Mouse (Mus musculus) mouse embryonic stem cell (cell line): ENCODE results near the gene Ddx54.

Experiments
- in situ Hi-C, 2 experiments: fragments of 300-500 bp; cut with MboI; formaldehyde crosslinking; loops; 1 replicate in 1 of 2; 3 replicates in 1 of 2; pipeline ENCODE4 v1.14.3; 2019 to 2020; ENCODE audit warnings: low sequenced_read_pairs in 2 of 2, low pct_unique_long_range_greater_than_20kb in 1 of 2, mixed read lengths in 1 of 2; ENCODE audit not compliant: unreplicated experiment in 1 of 2

Gene Ddx54

DNA sequence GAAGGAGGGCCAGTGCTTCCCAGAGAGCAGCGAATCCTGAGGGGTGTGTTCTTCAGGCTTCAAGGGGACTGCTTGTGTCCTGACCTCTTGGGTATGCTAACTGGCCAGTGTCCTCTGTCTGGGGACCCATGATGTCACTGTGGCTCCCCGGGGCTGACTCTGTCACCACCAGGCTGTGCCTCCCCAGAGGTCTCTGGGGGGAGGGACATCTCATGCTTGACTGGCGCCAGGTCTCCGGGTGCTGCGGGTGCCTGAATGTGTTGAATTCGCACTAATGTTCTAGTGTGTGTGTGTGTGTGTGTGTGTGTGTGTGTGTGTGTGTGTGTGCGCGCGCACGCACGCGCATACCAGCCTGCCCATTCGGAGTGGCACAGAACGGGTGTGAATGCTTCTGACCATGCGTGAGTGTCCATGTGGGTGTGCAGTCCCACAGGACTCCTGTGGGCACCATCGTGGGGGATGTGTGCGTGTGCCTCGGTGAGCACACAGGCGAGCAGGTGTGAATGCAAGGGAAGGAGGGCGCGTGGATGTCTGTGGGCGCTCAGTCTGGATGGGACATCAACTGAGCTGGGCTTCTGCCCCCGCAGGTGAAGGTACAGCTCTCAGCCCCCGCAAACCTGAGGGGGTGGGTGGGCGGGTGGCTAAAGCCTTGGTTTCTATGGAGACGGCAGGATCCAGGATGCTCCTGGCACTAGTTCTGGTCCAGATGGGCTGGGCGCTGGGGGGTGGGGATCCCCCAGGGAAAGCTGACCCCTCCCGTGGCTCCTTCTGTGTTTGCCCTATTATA lies 40.6 kb downstream of the Ddx54 start:
- in situ Hi-C loops, result no loop called here

DNA sequence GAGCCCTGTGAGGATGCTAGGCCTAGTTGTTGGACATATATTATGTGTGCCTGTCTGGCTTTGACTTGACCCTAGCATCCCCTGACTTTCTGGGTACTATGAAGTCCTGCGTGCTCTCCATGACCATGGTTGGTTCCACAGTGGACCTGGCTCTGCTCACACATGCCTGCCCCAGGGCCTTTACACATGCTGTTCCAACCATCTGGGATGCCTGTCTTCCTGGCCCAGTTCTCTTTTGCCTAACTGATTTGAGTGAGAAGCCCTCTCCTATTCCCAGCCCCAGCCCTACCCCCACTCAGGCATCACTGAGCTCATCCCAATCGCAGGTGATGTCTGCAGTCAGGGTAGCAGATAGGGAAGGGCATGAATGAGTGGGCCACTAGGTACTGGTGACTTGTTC lies 41.3 kb downstream of the Ddx54 start:
- in situ Hi-C loops, result no loop called here

DNA sequence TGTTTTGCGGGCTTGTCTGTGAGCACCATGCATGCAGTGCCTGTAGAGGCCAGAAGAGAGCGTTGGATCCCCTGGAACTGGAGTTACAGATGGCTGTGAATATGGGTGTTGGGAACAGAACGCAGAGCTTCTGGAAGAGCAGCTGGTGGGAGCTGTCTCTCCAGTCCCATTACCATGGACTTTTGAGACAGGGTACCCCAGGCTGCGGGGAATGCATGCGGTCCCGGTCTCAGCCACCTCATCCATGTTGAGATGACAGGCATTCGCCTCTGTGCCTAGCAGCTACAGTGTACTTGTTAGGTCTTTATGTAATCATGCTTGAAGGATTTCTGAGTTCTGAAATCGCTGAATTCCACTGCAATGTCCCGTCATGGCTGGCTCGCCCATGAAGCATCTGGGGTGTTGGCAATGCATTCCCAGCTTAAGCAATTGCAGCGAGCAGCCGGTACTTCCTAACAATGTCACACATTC lies 43.8 kb downstream of the Ddx54 start:
- in situ Hi-C loops, result no loop called here

DNA sequence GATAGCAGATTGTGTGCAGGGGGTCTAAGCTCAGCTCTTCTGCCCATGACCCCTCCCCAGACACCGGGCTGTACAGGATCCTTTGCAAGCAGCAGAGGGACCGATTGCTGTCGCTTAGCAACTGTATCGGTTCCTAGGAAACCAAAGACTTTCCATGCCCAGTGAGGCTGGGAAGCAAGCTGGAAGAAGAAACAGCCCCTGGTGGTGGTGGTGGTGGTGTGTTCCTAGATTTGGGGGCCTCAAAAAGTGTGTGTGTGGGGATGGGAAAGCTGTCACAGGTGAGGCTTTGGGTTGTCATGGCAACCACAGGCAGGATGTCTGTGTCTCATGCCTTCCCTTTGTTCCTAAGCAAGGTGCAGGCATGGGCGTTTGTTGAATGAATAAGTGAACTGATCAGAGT lies 48.3 kb downstream of the Ddx54 start:
- in situ Hi-C loops, result no loop called here

DNA sequence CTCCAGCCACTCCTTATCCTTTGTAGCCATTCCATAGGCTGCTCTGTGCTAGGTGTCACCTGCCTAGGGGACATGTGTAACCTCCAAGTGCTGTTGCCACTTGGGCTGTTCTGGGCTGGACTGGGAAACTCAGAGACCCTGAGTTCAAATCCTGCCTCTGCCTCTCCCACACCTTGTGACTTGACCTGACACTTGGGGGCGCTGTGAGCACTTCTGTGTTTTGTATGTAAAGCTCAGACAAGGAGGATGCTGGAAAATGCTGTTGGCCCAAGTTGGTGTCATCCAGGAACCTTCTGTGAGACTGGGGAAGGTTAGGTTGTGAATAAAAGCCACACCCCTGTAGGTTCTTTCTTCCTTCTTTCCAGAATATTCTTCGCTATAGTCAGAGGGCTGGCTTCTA lies 52.3 kb downstream of the Ddx54 start:
- in situ Hi-C loops, result no loop called here

DNA sequence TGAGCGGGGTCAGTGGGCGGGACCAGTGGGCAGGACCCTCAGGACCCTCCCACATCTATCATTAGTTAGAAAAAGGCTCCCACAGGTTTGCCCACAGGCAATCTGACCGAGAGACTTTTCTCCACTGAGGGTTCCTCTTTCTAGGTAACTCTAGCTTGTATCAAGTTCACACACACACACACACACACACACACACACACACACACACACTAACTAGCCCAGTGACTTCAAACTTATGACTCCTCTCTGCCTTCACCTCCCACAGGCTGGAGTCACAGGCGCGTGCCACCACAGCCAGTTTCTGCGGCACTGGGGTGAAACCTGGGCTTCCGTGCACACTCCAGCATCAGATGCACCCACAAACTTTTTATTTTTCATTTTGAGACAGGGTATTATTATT lies 56.2 kb downstream of the Ddx54 start:
- in situ Hi-C loops, result no loop called here

DNA sequence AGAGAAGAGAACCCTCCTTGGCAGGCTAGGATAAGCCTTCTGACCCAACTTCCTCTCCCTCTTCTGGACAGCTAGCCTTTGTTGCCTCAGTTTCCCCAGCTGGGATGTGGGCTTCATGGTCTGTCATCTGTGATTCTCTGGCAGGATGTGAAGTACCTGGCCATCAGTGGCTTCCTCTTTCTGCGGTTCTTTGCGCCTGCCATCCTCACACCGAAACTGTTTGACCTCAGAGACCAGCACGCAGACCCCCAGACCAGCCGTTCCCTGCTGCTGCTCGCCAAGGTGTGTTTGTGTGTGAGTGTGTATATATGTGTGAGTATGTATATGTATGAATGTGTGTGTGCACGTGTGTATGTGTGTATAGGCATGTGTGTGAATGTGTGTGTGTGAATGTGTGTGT lies 57.6 kb downstream of the Ddx54 start:
- in situ Hi-C loops, result no loop called here

DNA sequence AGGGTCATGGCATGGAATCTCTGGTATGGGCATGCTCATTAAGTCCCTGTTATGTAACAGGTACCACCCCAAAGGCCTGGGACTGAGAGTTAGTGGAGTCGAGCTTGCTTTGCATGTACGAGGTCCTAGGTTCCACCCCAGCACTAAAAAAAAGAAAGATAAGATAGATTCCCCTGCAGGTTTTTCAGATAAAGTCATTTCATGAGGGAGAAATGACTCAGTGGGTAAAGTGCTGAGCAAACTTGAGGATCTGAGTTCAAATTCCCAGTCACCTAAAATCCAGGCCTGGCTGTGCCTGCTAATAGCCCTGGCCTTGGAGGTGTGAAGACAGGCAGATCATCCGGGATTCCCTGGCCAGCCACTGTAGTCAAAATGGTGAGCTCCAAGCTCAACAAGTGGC lies 59.3 kb downstream of the Ddx54 start:
- in situ Hi-C loops, result no loop called here

DNA sequence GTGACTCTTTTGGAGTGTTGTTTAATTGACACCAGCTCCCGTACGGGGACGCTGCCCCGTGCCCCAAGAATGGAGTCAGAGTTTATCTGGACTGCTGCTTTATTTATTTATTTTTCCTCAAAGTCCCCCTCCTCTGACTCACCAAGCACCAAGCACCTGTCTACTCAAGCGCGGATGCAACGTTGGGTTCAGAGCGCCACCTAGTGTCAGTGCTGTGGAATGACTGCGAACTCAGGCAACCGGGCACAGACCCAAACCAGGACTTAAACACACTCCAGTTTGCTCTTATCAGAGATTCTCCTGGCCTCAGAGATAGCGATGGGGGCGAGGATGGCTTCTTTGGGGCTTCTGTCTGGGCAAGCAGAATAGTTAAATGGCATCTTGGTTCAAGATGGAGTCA lies 61.1 kb downstream of the Ddx54 start:
- in situ Hi-C loops, result no loop called here

DNA sequence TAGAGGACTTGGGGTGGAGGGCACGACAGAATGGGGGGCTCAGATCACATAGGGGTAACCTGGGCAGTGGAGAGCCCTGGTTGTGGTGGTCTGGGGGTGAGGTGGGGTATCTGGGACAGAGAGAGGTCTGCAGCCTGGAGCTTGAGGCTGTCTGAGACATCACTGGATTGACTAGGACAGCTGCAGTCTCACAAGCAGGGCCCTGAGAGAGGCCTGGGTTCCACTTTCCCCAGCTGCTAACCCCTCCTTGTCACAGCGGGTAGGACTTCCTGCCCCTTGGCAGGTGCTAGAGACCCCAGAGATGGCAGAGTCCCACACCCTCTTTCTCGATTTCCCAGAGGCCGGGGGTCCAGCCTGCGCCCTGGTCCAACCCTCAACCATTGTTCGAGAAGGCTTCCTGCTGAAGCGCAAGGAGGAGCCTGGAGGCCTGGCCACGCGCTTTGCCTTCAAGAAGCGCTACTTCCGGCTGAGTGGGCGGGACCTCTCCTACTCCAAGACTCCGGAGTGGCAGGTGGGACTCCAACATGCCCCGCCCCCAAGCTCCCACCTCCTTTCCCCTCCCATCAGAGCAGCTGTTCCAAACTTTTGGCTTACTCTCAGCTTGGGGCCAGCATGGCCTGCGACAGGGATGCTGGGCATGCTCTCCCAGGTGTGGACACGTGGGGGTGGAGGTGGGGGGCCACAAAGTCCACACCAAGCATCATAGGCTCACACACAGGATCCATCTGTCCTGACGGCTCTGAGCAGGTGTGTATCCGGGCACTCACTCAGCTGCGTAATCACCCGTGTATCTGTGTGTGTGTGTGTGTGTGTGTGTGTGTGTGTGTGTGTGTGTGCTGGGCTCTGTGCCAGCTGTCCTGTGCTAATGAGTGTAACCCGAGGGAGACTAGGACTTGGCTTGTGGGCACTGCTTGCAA lies 61.9 kb downstream of the Ddx54 start:
- in situ Hi-C loops, result loop anchor here in 1 of 2 experiments (5.0 kb wide), 1 partner anchor 38 kb away; the partner anchor contains the start of gene Dtx1

DNA sequence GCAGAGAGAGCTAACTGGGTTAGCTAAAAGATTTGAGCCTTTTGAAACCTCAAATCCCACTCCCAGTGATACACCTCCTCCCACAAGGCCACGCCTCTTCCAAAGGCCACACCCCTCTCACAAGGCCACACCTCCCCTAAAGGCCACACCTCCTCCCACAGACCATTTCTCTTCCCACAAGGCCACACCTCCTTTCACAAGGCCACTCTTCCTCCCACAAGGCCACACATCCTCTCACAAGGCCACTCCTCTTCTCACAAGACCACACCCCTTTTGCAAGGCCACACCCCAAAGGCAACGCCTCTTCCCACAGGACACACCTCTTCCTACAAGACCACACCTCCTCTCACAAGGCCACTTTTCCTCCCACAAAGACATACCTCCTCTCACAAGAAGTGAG lies 65.0 kb downstream of the Ddx54 start:
- in situ Hi-C loops, result loop anchor here in 1 of 2 experiments (5.0 kb wide), 1 partner anchor 35 kb away; the partner anchor contains the start of gene Dtx1
